Mouse (Mus musculus): ENCODE measurements at regions not wholly inside any gene's neighbourhood (a gene's known extent, or its start where the extent isn't known, plus 50 kb on each side); places are given as distances from the start of the nearest gene placed in this dataset.
A peak's percentile ranks its signal among the peaks of the same experiment; 100 is the strongest.
"Not testable (repeated sequence)": the region's sequence is repeated elsewhere in the genome, so short reads cannot be mapped to it uniquely, and the experiment has no call there.

- Histone ChIP-seq H3K36me3 (ENCODE audit: control insufficient read depth, insufficient read depth) (no peaks in the 10 kb centered on the region), H3K4me3 (ENCODE audit: insufficient read depth, poor library complexity, severe bottlenecking) (no peak overlapping the region), H3ac (ENCODE audit: control insufficient read depth, insufficient read length, low read depth) (no peak overlapping the region), H3K79me3 (ENCODE audit: low read depth) (no peaks in the 10 kb centered on the region), H3K27me3 (ENCODE audit: control insufficient read depth, insufficient read depth, insufficient read length) (no peaks in the 10 kb centered on the region), H3K79me2 (ENCODE audit: control insufficient read depth, insufficient read depth) (no peaks in the 10 kb centered on the region)
- TF ChIP-seq MYOD1 (IDR thresholded peaks at IDR 0.05; ENCODE audit: control insufficient read depth, insufficient read length, low read depth) = no peak
- TF ChIP-seq CTCF (IDR thresholded peaks at IDR 0.05; ENCODE audit: control insufficient read depth, insufficient read depth, insufficient read length) = no peak
- no peak for TF ChIP-seq FOSL1 (IDR thresholded peaks at IDR 0.05; ENCODE audit: insufficient read depth, low read length, poor library complexity, severe bottlenecking)
- TF ChIP-seq USF1 (IDR thresholded peaks at IDR 0.05; ENCODE audit: low read depth) = no peak
- TF ChIP-seq CEBPB (IDR thresholded peaks at IDR 0.05; ENCODE audit: low read depth) = no peak
- no peak for TF ChIP-seq MAX (IDR thresholded peaks at IDR 0.05)
- TF ChIP-seq MYOG (IDR thresholded peaks at IDR 0.05; ENCODE audit: control insufficient read depth, extremely low read depth, insufficient read length) = no peak
These were observed 50.7 kb upstream of the Wdr26 start for GRCm38 (mm10) chr1:181262496-181262895.

- no peaks in the 10 kb centered on the region for H3K79me2 ChIP-seq (ENCODE audit: control insufficient read depth, insufficient read depth)
- no peaks in the 10 kb centered on the region for H3K27me3 ChIP-seq (ENCODE audit: control insufficient read depth, insufficient read depth, insufficient read length)
- TF ChIP-seq MYOG (IDR thresholded peaks at IDR 0.05; ENCODE audit: control insufficient read depth, extremely low read depth, insufficient read length) (no peak), MYOD1 (IDR thresholded peaks at IDR 0.05; ENCODE audit: control insufficient read depth, insufficient read length, low read depth) (no peak), MAX (IDR thresholded peaks at IDR 0.05) (no peak), USF1 (IDR thresholded peaks at IDR 0.05; ENCODE audit: low read depth) (no peak), CTCF (IDR thresholded peaks at IDR 0.05; ENCODE audit: control insufficient read depth, insufficient read depth, insufficient read length) (no peak), CEBPB (IDR thresholded peaks at IDR 0.05; ENCODE audit: low read depth) (no peak), FOSL1 (IDR thresholded peaks at IDR 0.05; ENCODE audit: insufficient read depth, low read length, poor library complexity, severe bottlenecking) (no peak)
- H3K4me3 ChIP-seq (ENCODE audit: insufficient read depth, poor library complexity, severe bottlenecking) = no peak overlapping the region
- no peaks in the 10 kb centered on the region for H3K36me3 ChIP-seq (ENCODE audit: control insufficient read depth, insufficient read depth)
- no peaks in the 10 kb centered on the region for H3K79me3 ChIP-seq (ENCODE audit: low read depth)
- H3ac ChIP-seq (ENCODE audit: control insufficient read depth, insufficient read length, low read depth) = no peak overlapping the region
These were observed 51.4 kb upstream of the Wdr26 start for GRCm38 (mm10) chr1:181263216-181263615.

- H3K36me3 ChIP-seq (ENCODE audit: control insufficient read depth, insufficient read depth); H3K27me3 ChIP-seq (ENCODE audit: control insufficient read depth, insufficient read depth, insufficient read length); H3K79me3 ChIP-seq (ENCODE audit: low read depth); H3ac ChIP-seq (ENCODE audit: control insufficient read depth, insufficient read length, low read depth); H3K4me3 ChIP-seq (ENCODE audit: insufficient read depth, poor library complexity, severe bottlenecking); H3K79me2 ChIP-seq (ENCODE audit: control insufficient read depth, insufficient read depth): not testable (repeated sequence)
These were observed 58.7 kb upstream of the Wdr26 start for GRCm38 (mm10) chr1:181270469-181270868.

- no peaks in the 10 kb centered on the region for H3K79me3 ChIP-seq (ENCODE audit: low read depth)
- no peaks in the 10 kb centered on the region for H3K27me3 ChIP-seq (ENCODE audit: control insufficient read depth, insufficient read depth, insufficient read length)
- H3ac ChIP-seq (ENCODE audit: control insufficient read depth, insufficient read length, low read depth) = no peak overlapping the region
- no peaks in the 10 kb centered on the region for H3K36me3 ChIP-seq (ENCODE audit: control insufficient read depth, insufficient read depth)
- TF ChIP-seq FOSL1 (IDR thresholded peaks at IDR 0.05; ENCODE audit: insufficient read depth, low read length, poor library complexity, severe bottlenecking) (no peak), MYOD1 (IDR thresholded peaks at IDR 0.05; ENCODE audit: control insufficient read depth, insufficient read length, low read depth) (no peak), USF1 (IDR thresholded peaks at IDR 0.05; ENCODE audit: low read depth) (no peak), CEBPB (IDR thresholded peaks at IDR 0.05; ENCODE audit: low read depth) (no peak)
- no peaks in the 10 kb centered on the region for H3K79me2 ChIP-seq (ENCODE audit: control insufficient read depth, insufficient read depth)
- H3K4me3 ChIP-seq (ENCODE audit: insufficient read depth, poor library complexity, severe bottlenecking) = no peak overlapping the region
These were observed 59.4 kb upstream of the Wdr26 start for GRCm38 (mm10) chr1:181271164-181271563.

- no peaks in the 10 kb centered on the region for H3K36me3 ChIP-seq (ENCODE audit: control insufficient read depth, insufficient read depth)
- no peaks in the 10 kb centered on the region for H3K79me2 ChIP-seq (ENCODE audit: control insufficient read depth, insufficient read depth)
- no peaks in the 10 kb centered on the region for H3K27me3 ChIP-seq (ENCODE audit: control insufficient read depth, insufficient read depth, insufficient read length)
- TF ChIP-seq MYOD1 (IDR thresholded peaks at IDR 0.05; ENCODE audit: control insufficient read depth, insufficient read length, low read depth) (no peak), MAX (IDR thresholded peaks at IDR 0.05) (no peak), CTCF (IDR thresholded peaks at IDR 0.05; ENCODE audit: control insufficient read depth, insufficient read depth, insufficient read length) (no peak), CEBPB (IDR thresholded peaks at IDR 0.05; ENCODE audit: low read depth) (no peak), FOSL1 (IDR thresholded peaks at IDR 0.05; ENCODE audit: insufficient read depth, low read length, poor library complexity, severe bottlenecking) (no peak), MYOG (IDR thresholded peaks at IDR 0.05; ENCODE audit: control insufficient read depth, extremely low read depth, insufficient read length) (no peak)
- H3K4me3 ChIP-seq (ENCODE audit: insufficient read depth, poor library complexity, severe bottlenecking) = no peak overlapping the region
- no peak overlapping the region for H3ac ChIP-seq (ENCODE audit: control insufficient read depth, insufficient read length, low read depth)
- H3K79me3 ChIP-seq (ENCODE audit: low read depth) = no peaks in the 10 kb centered on the region
These were observed 60.0 kb upstream of the Wdr26 start for GRCm38 (mm10) chr1:181271821-181272220.

- Histone ChIP-seq H3K4me3 (ENCODE audit: insufficient read depth, poor library complexity, severe bottlenecking) (no peak overlapping the region), H3K27me3 (ENCODE audit: control insufficient read depth, insufficient read depth, insufficient read length) (no peaks in the 10 kb centered on the region), H3K79me3 (ENCODE audit: low read depth) (no peaks in the 10 kb centered on the region), H3ac (ENCODE audit: control insufficient read depth, insufficient read length, low read depth) (no peak overlapping the region), H3K79me2 (ENCODE audit: control insufficient read depth, insufficient read depth) (no peaks in the 10 kb centered on the region), H3K36me3 (ENCODE audit: control insufficient read depth, insufficient read depth) (no peaks in the 10 kb centered on the region)
- no peak for TF ChIP-seq CEBPB (IDR thresholded peaks at IDR 0.05; ENCODE audit: low read depth)
- TF ChIP-seq MYOD1 (IDR thresholded peaks at IDR 0.05; ENCODE audit: control insufficient read depth, insufficient read length, low read depth) = no peak
- TF ChIP-seq USF1 (IDR thresholded peaks at IDR 0.05; ENCODE audit: low read depth) = no peak
- no peak for TF ChIP-seq MYOG (IDR thresholded peaks at IDR 0.05; ENCODE audit: control insufficient read depth, extremely low read depth, insufficient read length)
- peak; percentile 94 for TF ChIP-seq CTCF (IDR thresholded peaks at IDR 0.05; ENCODE audit: control insufficient read depth, insufficient read depth, insufficient read length)
- TF ChIP-seq MAX (IDR thresholded peaks at IDR 0.05) = no peak
- no peak for TF ChIP-seq FOSL1 (IDR thresholded peaks at IDR 0.05; ENCODE audit: insufficient read depth, low read length, poor library complexity, severe bottlenecking)
These were observed 61.0 kb upstream of the Wdr26 start for GRCm38 (mm10) chr1:181272622-181273296.

All from C2C12 (cell line).